ENCODE assay signal across 10 mouse cellular contexts in genomic region chr8:47851824-47852502, GRCm38 (mm10). TPM values are rescaled to one million over a fixed set of nuclear protein-coding genes. Genes with fewer than 3 reads are reported as not detected.
DNase-seq lines count a peak whose midpoint lies in the region; ATAC-seq and TF ChIP-seq lines count a peak whose summit lies in the region.
"Had no signal": no experiment of that assay in that cellular context is flagged by ENCODE, and none has a peak within 500 bp of the region (broad histone marks: within the 10 kb centered on the region; RNA-seq: fewer than 3 reads in every experiment).

No protein-coding gene starts in this region.

- no peaks in the 10 kb centered on the region for H3K27me3 ChIP-seq in hindbrain, embryonic 10.5 days (ENCODE audit: insufficient read depth, poor library complexity, severe bottlenecking)
- no peaks in the 10 kb centered on the region for H3K27me3 ChIP-seq in hindbrain, embryonic 11.5 days (ENCODE audit: control insufficient read depth, insufficient read depth, low read length)
- no peaks in the 10 kb centered on the region for H3K27me3 ChIP-seq in intestine, postnatal 0 days (replicated peaks; ENCODE audit: control insufficient read depth, insufficient read depth, low read length)
- H3K27me3 ChIP-seq in lung, embryonic 15.5 days: no peaks in the 10 kb centered on the region
- no peaks in the 10 kb centered on the region for H3K27me3 ChIP-seq in stomach, embryonic 15.5 days (replicated peaks)

- peak overlapping the region; percentile 18 for H3K27ac ChIP-seq in hindbrain, embryonic 10.5 days
- no peak overlapping the region for H3K27ac ChIP-seq in hindbrain, embryonic 11.5 days (ENCODE audit: low read depth, low read length)
- H3K27ac ChIP-seq in intestine, postnatal 0 days (ENCODE audit: low read depth, low read length): no peak overlapping the region
- peak overlapping the region; percentile 58 for H3K27ac ChIP-seq in lung, embryonic 15.5 days
- H3K27ac ChIP-seq in stomach, embryonic 15.5 days: peak overlapping the region; percentile 83

- WGBS in hindbrain, embryonic 10.5 days: 58% methylated on average over 12 of the region's 12 CpGs
- WGBS in hindbrain, embryonic 11.5 days: 62% methylated on average over 12 of the region's 12 CpGs
- 56% methylated on average over 12 of the region's 12 CpGs for WGBS in intestine, postnatal 0 days
- 35% methylated on average over 12 of the region's 12 CpGs for WGBS in lung, embryonic 15.5 days
- WGBS in stomach, embryonic 15.5 days: 38% methylated on average over 12 of the region's 12 CpGs

- H3K36me3 ChIP-seq in hindbrain, embryonic 10.5 days: peaks cover 70% of the 10 kb centered on the region
- H3K36me3 ChIP-seq in hindbrain, embryonic 11.5 days (ENCODE audit: control insufficient read depth, insufficient read depth, low read length): no peaks in the 10 kb centered on the region
- peaks cover 49% of the 10 kb centered on the region for H3K36me3 ChIP-seq in intestine, postnatal 0 days (ENCODE audit: control insufficient read depth, insufficient read depth)
- peaks cover 52% of the 10 kb centered on the region for H3K36me3 ChIP-seq in lung, embryonic 15.5 days
- H3K36me3 ChIP-seq in stomach, embryonic 15.5 days: peaks cover 33% of the 10 kb centered on the region

- no peak for ATAC-seq in hindbrain, embryonic 11.5 days (ENCODE audit: low FRiP score)
- no peak for ATAC-seq in intestine, postnatal 0 days
- peak; percentile 89 for ATAC-seq in lung, embryonic 15.5 days (ENCODE audit: borderline replicate concordance, extremely low read depth, low FRiP score, low TSS enrichment)
- peak; percentile 70; the same call in 1 of the 2 replicates for ATAC-seq in stomach, embryonic 15.5 days (ENCODE audit: insufficient read depth, low FRiP score, low read depth)

- H3K4me3 ChIP-seq in hindbrain, embryonic 10.5 days: no peak overlapping the region
- H3K4me3 ChIP-seq in hindbrain, embryonic 11.5 days (ENCODE audit: low read depth, low read length): no peak overlapping the region
- H3K4me3 ChIP-seq in intestine, postnatal 0 days (ENCODE audit: low read depth, low read length): no peak overlapping the region
- H3K4me3 ChIP-seq in lung, embryonic 15.5 days: peak overlapping the region; percentile 13; the same call in 1 of the 2 replicates
- peak overlapping the region; percentile 21; the same call in 1 of the 2 replicates for H3K4me3 ChIP-seq in stomach, embryonic 15.5 days (replicated peaks)

- H3K4me1 ChIP-seq in hindbrain, embryonic 10.5 days (replicated peaks): peaks cover 13% of the 10 kb centered on the region; the same call in 1 of the 2 replicates
- no peaks in the 10 kb centered on the region for H3K4me1 ChIP-seq in hindbrain, embryonic 11.5 days (replicated peaks; ENCODE audit: control insufficient read depth, insufficient read depth, low read length)
- no peaks in the 10 kb centered on the region for H3K4me1 ChIP-seq in intestine, postnatal 0 days (replicated peaks; ENCODE audit: control insufficient read depth, insufficient read depth, low read length)
- peaks cover 13% of the 10 kb centered on the region for H3K4me1 ChIP-seq in lung, embryonic 15.5 days
- peaks cover 11% of the 10 kb centered on the region; the same call in 1 of the 2 replicates for H3K4me1 ChIP-seq in stomach, embryonic 15.5 days

- no peaks in the 10 kb centered on the region for H3K9me3 ChIP-seq in hindbrain, embryonic 10.5 days
- H3K9me3 ChIP-seq in hindbrain, embryonic 11.5 days (ENCODE audit: control insufficient read depth, low read length): no peaks in the 10 kb centered on the region
- H3K9me3 ChIP-seq in intestine, postnatal 0 days (ENCODE audit: control insufficient read depth): no peaks in the 10 kb centered on the region
- H3K9me3 ChIP-seq in lung, embryonic 15.5 days: no peaks in the 10 kb centered on the region
- no peaks in the 10 kb centered on the region for H3K9me3 ChIP-seq in stomach, embryonic 15.5 days
- H3K9me3 ChIP-seq: G1E had no signal

- H3K9ac ChIP-seq in hindbrain, embryonic 11.5 days (ENCODE audit: low read depth, low read length): no peak overlapping the region
- H3K9ac ChIP-seq in intestine, postnatal 0 days (ENCODE audit: low read depth, low read length): no peak overlapping the region
- no peak overlapping the region for H3K9ac ChIP-seq in lung, embryonic 15.5 days
- H3K9ac ChIP-seq in stomach, embryonic 15.5 days: no peak overlapping the region

- peak; percentile 25 for DNase-seq in hindbrain, embryonic 10.5 days (ENCODE audit: low spot score)
- DNase-seq in hindbrain, embryonic 11.5 days (ENCODE audit: low spot score): no peak
- DNase-seq in brain, adult 2 months (ENCODE audit: low read depth, low spot score): peak; percentile 55
- DNase-seq in gastrocnemius, postnatal 25 days: peak; percentile 71
- DNase-seq in cerebellum, adult 9-11 months: no peak

- H3K4me2 ChIP-seq in hindbrain, embryonic 11.5 days (replicated peaks; ENCODE audit: low read depth, low read length): no peak overlapping the region
- peak overlapping the region; percentile 40 for H3K4me2 ChIP-seq in intestine, postnatal 0 days (replicated peaks; ENCODE audit: low read depth)
- peak overlapping the region; percentile 42 for H3K4me2 ChIP-seq in lung, embryonic 15.5 days
- peak overlapping the region; percentile 45 for H3K4me2 ChIP-seq in stomach, embryonic 15.5 days

- TF ChIP-seq CTCF in intestine, postnatal 0 days (IDR thresholded peaks at IDR 0.05; ENCODE audit: low read depth): no peak

RNA-seq across cellular contexts. Expression of gene Cldn22, which starts 27.7 kb away (rescaled TPM):
- polyA plus RNA-seq in hindbrain, embryonic 10.5 days (2016; fragmentation: Nextera tagmentation; extraction: Ambion mirVana): not detected in 2 replicates
- not detected in 2 replicates for polyA plus RNA-seq in hindbrain, embryonic 11.5 days (2014; fragmentation: Nextera tagmentation; extraction: Ambion mirVana)
- under 1 TPM; 0.64 to 0.67 TPM for total RNA-seq in gastrocnemius, postnatal 25 days (2021)
- not detected in 2 replicates for polyA plus RNA-seq in intestine, postnatal 0 days (2015; fragmentation: Nextera tagmentation; extraction: Ambion mirVana)
- not detected in 2 replicates for polyA plus RNA-seq in lung, embryonic 15.5 days (2015; fragmentation: Nextera tagmentation; extraction: Ambion mirVana)
- polyA plus RNA-seq in stomach, embryonic 15.5 days (2015; fragmentation: Nextera tagmentation; extraction: Ambion mirVana): not detected in 2 replicates
- polyA plus RNA-seq: G1E had no signal

RNA-seq across cellular contexts. Expression of gene Cldn24, which starts 30.0 kb away (rescaled TPM):
- polyA plus RNA-seq in hindbrain, embryonic 10.5 days (2016; fragmentation: Nextera tagmentation; extraction: Ambion mirVana): 0.39 TPM in 1 of 2 replicates, not detected in the other
- 0.39 TPM in 1 of 2 replicates, not detected in the other for polyA plus RNA-seq in hindbrain, embryonic 11.5 days (2014; fragmentation: Nextera tagmentation; extraction: Ambion mirVana)
- total RNA-seq in gastrocnemius, postnatal 25 days (2021): not detected
- not detected in 2 replicates for polyA plus RNA-seq in intestine, postnatal 0 days (2015; fragmentation: Nextera tagmentation; extraction: Ambion mirVana)
- not detected in 2 replicates for polyA plus RNA-seq in lung, embryonic 15.5 days (2015; fragmentation: Nextera tagmentation; extraction: Ambion mirVana)
- polyA plus RNA-seq in stomach, embryonic 15.5 days (2015; fragmentation: Nextera tagmentation; extraction: Ambion mirVana): not detected in 2 replicates
- total RNA-seq: left cerebral cortex, adult 18-20 months had no signal
- polyA plus RNA-seq: G1E had no signal

Comparison
In these comparisons a context has a peak if more than half of its experiments do, and no peak if none do; other contexts are left out.
1. DNase-seq: peak in hindbrain, embryonic 10.5 days (single experiment), brain, adult 2 months (single experiment) and gastrocnemius, postnatal 25 days (single experiment); none in hindbrain, embryonic 11.5 days (single experiment) and cerebellum, adult 9-11 months (single experiment).
2. H3K27ac ChIP-seq: peak in hindbrain, embryonic 10.5 days (single experiment), lung, embryonic 15.5 days (single experiment) and stomach, embryonic 15.5 days (single experiment); none in hindbrain, embryonic 11.5 days (single experiment) and intestine, postnatal 0 days (single experiment).
3. H3K4me3 ChIP-seq: peak in lung, embryonic 15.5 days (single experiment) and stomach, embryonic 15.5 days (single experiment); none in hindbrain, embryonic 10.5 days (single experiment), hindbrain, embryonic 11.5 days (single experiment) and intestine, postnatal 0 days (single experiment).
4. ATAC-seq: peak in lung, embryonic 15.5 days (single experiment) and stomach, embryonic 15.5 days (single experiment); none in hindbrain, embryonic 11.5 days (single experiment) and intestine, postnatal 0 days (single experiment).